Mouse (Mus musculus) midbrain, embryonic 12.5 days (tissue): ENCODE data around the gene Olfr67. TPM values are rescaled to one million over a fixed set of nuclear protein-coding genes. Genes with fewer than 3 reads are reported as not detected.
"Not testable (repeated sequence)": the region's sequence is repeated elsewhere in the genome, so short reads cannot be mapped to it uniquely, and the experiment has no call there.

Experiments
- ATAC-seq: fragments of 200-750 bp; cut with Nextera tagmentation; 2 replicates; pipeline ENCODE4 v1.8.0; 2017; ENCODE audit warnings: low read depth, moderate TSS enrichment, moderate library complexity; ENCODE audit not compliant: low FRiP score
- H3K27ac ChIP-seq: fragments of 300-500 bp; sonication (generic); replicated peaks from 2 replicates; pipeline ENCODE4 v1.5.1; 2016; ENCODE audit warnings: mild to moderate bottlenecking
- H3K27me3 ChIP-seq: fragments of 300-500 bp; sonication (generic); 2 replicates; pipeline ENCODE4 v1.6.1; 2016; ENCODE audit warnings: mild to moderate bottlenecking
- H3K36me3 ChIP-seq: fragments of 300-500 bp; sonication (generic); 2 replicates; pipeline ENCODE4 v1.6.1; 2016
- H3K4me1 ChIP-seq: fragments of 300-500 bp; sonication (generic); 2 replicates; pipeline ENCODE4 v1.6.1; 2016
- H3K4me2 ChIP-seq: fragments of 300-500 bp; sonication (generic); replicated peaks from 2 replicates; pipeline ENCODE4 v1.6.1; 2016; ENCODE audit warnings: mild to moderate bottlenecking, moderate library complexity
- H3K4me3 ChIP-seq: fragments of 300-500 bp; sonication (generic); 2 replicates; pipeline ENCODE4 v1.5.1; 2016; ENCODE audit warnings: mild to moderate bottlenecking
- H3K9ac ChIP-seq: fragments of 300-500 bp; sonication (generic); replicated peaks from 2 replicates; pipeline ENCODE4 v1.6.1; 2016; ENCODE audit warnings: mild to moderate bottlenecking, moderate library complexity
- H3K9me3 ChIP-seq: fragments of 300-500 bp; sonication (generic); 2 replicates; pipeline ENCODE4 v1.6.1; 2016; ENCODE audit warnings: mild to moderate bottlenecking
- WGBS: fragments of 180-500 bp; shearing (Covaris S2); methylation state at CpG from one replicate; pipeline ENCODE4 v1.1.7; 2016; 5-methylcytosine and 5-hydroxymethylcytosine counted together
- polyA plus RNA-seq: library from polyadenylated mRNA; unstranded; fragments of >200 nt; fragmentation: Nextera tagmentation; extraction: Ambion mirVana; gene quantifications from 2 replicates; pipeline ENCODE4 v1.2.1, GENCODE M21; 2016

Gene Olfr67
- polyA plus RNA-seq, 1 experiment from 2014 or later: not detected

GRCm38 (mm10) chr7:103810746-103811145, 19.1 kb upstream of the Olfr67 start:
- Histone ChIP-seq H3K36me3 (no peaks in the 10 kb centered on the region), H3K4me3 (no peak overlapping the region), H3K27ac (no peak overlapping the region), H3K9me3 (no peaks in the 10 kb centered on the region), H3K27me3 (no peaks in the 10 kb centered on the region), H3K4me1 (no peaks in the 10 kb centered on the region), H3K9ac (no peak overlapping the region), H3K4me2 (no peak overlapping the region)
- WGBS: 82% methylated on average over 3 of the region's 3 CpGs
- ATAC-seq: no peak

GRCm38 (mm10) chr7:103810296-103810695, 18.7 kb upstream of the Olfr67 start:
- Histone ChIP-seq H3K36me3 (no peaks in the 10 kb centered on the region), H3K4me1 (no peaks in the 10 kb centered on the region), H3K9ac (no peak overlapping the region), H3K27me3 (no peaks in the 10 kb centered on the region), H3K4me2 (no peak overlapping the region), H3K27ac (no peak overlapping the region), H3K9me3 (no peaks in the 10 kb centered on the region), H3K4me3 (no peak overlapping the region)
- 86% methylated on average over 1 of the region's 1 CpGs for WGBS
- no peak for ATAC-seq

GRCm38 (mm10) chr7:103809801-103810155, 18.2 kb upstream of the Olfr67 start:
- H3K9me3 ChIP-seq: no peaks in the 10 kb centered on the region
- H3K4me2 ChIP-seq: no peak overlapping the region
- 79% methylated on average over 1 of the region's 1 CpGs for WGBS
- no peaks in the 10 kb centered on the region for H3K36me3 ChIP-seq
- H3K27ac ChIP-seq: no peak overlapping the region
- H3K4me1 ChIP-seq: no peaks in the 10 kb centered on the region
- ATAC-seq: no peak
- no peaks in the 10 kb centered on the region for H3K27me3 ChIP-seq
- no peak overlapping the region for H3K9ac ChIP-seq
- no peak overlapping the region for H3K4me3 ChIP-seq

GRCm38 (mm10) chr7:103808971-103809800, 17.6 kb upstream of the Olfr67 start:
- no peaks in the 10 kb centered on the region for H3K27me3 ChIP-seq
- ATAC-seq: no peak
- H3K4me3 ChIP-seq: no peak overlapping the region
- H3K9ac ChIP-seq: no peak overlapping the region
- WGBS: 71% methylated on average over 5 of the region's 5 CpGs
- H3K36me3 ChIP-seq: no peaks in the 10 kb centered on the region
- no peak overlapping the region for H3K4me2 ChIP-seq
- H3K4me1 ChIP-seq: no peaks in the 10 kb centered on the region
- H3K27ac ChIP-seq: no peak overlapping the region
- no peaks in the 10 kb centered on the region for H3K9me3 ChIP-seq

GRCm38 (mm10) chr7:103808120-103808519, 16.5 kb upstream of the Olfr67 start:
- not testable (repeated sequence) for H3K4me3 ChIP-seq, ATAC-seq, H3K9ac ChIP-seq, H3K27me3 ChIP-seq, H3K36me3 ChIP-seq, H3K9me3 ChIP-seq, H3K27ac ChIP-seq, H3K4me2 ChIP-seq, H3K4me1 ChIP-seq
- 71% methylated on average over 2 of the region's 2 CpGs for WGBS

- H3K4me2 ChIP-seq: no peak overlapping the region
- WGBS: 74% methylated on average over 1 of the region's 1 CpGs
- ATAC-seq: no peak
- no peaks in the 10 kb centered on the region for H3K27me3 ChIP-seq
- no peaks in the 10 kb centered on the region for H3K36me3 ChIP-seq
- no peaks in the 10 kb centered on the region for H3K9me3 ChIP-seq
- no peaks in the 10 kb centered on the region for H3K4me1 ChIP-seq
- H3K9ac ChIP-seq: no peak overlapping the region
- no peak overlapping the region for H3K4me3 ChIP-seq
- no peak overlapping the region for H3K27ac ChIP-seq
Observed at GRCm38 (mm10) chr7:103806856-103807255, 15.2 kb upstream of the Olfr67 start.

- 27% methylated on average over 4 of the region's 4 CpGs for WGBS
Observed at GRCm38 (mm10) chr7:103792669-103793388, 1.2 kb upstream of the Olfr67 start.

GRCm38 (mm10) chr7:103779598-103779997, 12.0 kb downstream of the Olfr67 start, which contains the start of gene Olfr68:
TSS of gene Olfr68 (minus strand) at chr7:103779698.
- no peak within 1 kb of the TSS for H3K4me2 ChIP-seq
- H3K27me3 ChIP-seq: no peaks in the 10 kb centered on the region
- 86% methylated on average over 3 of the region's 3 CpGs for WGBS
- no peaks in the 10 kb centered on the region for H3K4me1 ChIP-seq
- ATAC-seq: no peak
- H3K4me3 ChIP-seq: no peak within 1 kb of the TSS
- H3K9ac ChIP-seq: no peak within 1 kb of the TSS
- H3K36me3 ChIP-seq: no peaks in the 10 kb centered on the region
- no peaks in the 10 kb centered on the region for H3K9me3 ChIP-seq
- no peak within 1 kb of the TSS for H3K27ac ChIP-seq

More at GRCm38 (mm10) chr7:103792669-103793388, 1.2 kb upstream of the Olfr67 start:
- no peak for ATAC-seq
- Histone ChIP-seq H3K4me3 (no peak overlapping the region), H3K4me1 (no peaks in the 10 kb centered on the region), H3K27ac (no peak overlapping the region), H3K4me2 (no peak overlapping the region), H3K9me3 (no peaks in the 10 kb centered on the region), H3K27me3 (no peaks in the 10 kb centered on the region), H3K36me3 (no peaks in the 10 kb centered on the region), H3K9ac (no peak overlapping the region)

GRCm38 (mm10) chr7:103777652-103778051, 14.0 kb downstream of the Olfr67 start:
- not testable (repeated sequence) for H3K9me3 ChIP-seq, H3K27me3 ChIP-seq, H3K4me1 ChIP-seq, H3K27ac ChIP-seq, H3K36me3 ChIP-seq, H3K9ac ChIP-seq, H3K4me2 ChIP-seq, ATAC-seq, H3K4me3 ChIP-seq
- 88% methylated on average over 4 of the region's 4 CpGs for WGBS

GRCm38 (mm10) chr7:103771494-103771893, 20.1 kb downstream of the Olfr67 start, which contains the start of gene Olfr69:
TSS of gene Olfr69 (minus strand) at chr7:103771594.
- no peaks in the 10 kb centered on the region for H3K4me1 ChIP-seq
- no peaks in the 10 kb centered on the region for H3K27me3 ChIP-seq
- 78% methylated on average over 2 of the region's 2 CpGs for WGBS
- H3K4me3 ChIP-seq: no peak within 1 kb of the TSS
- H3K4me2 ChIP-seq: no peak within 1 kb of the TSS
- ATAC-seq: no peak
- no peaks in the 10 kb centered on the region for H3K36me3 ChIP-seq
- H3K27ac ChIP-seq: no peak within 1 kb of the TSS
- no peaks in the 10 kb centered on the region for H3K9me3 ChIP-seq
- H3K9ac ChIP-seq: no peak within 1 kb of the TSS

GRCm38 (mm10) chr7:103767687-103768086, 23.9 kb downstream of the Olfr67 start:
- not testable (repeated sequence) for H3K27me3 ChIP-seq, H3K9me3 ChIP-seq, H3K9ac ChIP-seq, H3K4me3 ChIP-seq, H3K27ac ChIP-seq, ATAC-seq, H3K4me1 ChIP-seq, H3K4me2 ChIP-seq, H3K36me3 ChIP-seq
- WGBS: 95% methylated on average over 5 of the region's 6 CpGs

- not testable (repeated sequence) for ATAC-seq, H3K4me1 ChIP-seq
- WGBS: 90% methylated on average over 6 of the region's 6 CpGs
Observed at GRCm38 (mm10) chr7:103762212-103762611, 29.4 kb downstream of the Olfr67 start.

More at GRCm38 (mm10) chr7:103762212-103762611, 29.4 kb downstream of the Olfr67 start:
- not testable (repeated sequence) for H3K27me3 ChIP-seq, H3K4me2 ChIP-seq, H3K27ac ChIP-seq, H3K9me3 ChIP-seq, H3K9ac ChIP-seq, H3K36me3 ChIP-seq, H3K4me3 ChIP-seq
